Mouse (Mus musculus) left cerebral cortex, adult 9 months (tissue): Measurements from ENCODE around the gene Gfy.
A peak's percentile ranks its signal among the peaks of the same experiment; 100 is the strongest.
"Not testable (repeated sequence)": the region's sequence is repeated elsewhere in the genome, so short reads cannot be mapped to it uniquely, and the experiment has no call there.

Experiments
- DNase-seq, 2 experiments: peaks; one replicate each; pipeline ENCODE4 v3.0.0; 2022; ENCODE audit warnings: low spot score in 2 of 2

Gene Gfy

DNA sequence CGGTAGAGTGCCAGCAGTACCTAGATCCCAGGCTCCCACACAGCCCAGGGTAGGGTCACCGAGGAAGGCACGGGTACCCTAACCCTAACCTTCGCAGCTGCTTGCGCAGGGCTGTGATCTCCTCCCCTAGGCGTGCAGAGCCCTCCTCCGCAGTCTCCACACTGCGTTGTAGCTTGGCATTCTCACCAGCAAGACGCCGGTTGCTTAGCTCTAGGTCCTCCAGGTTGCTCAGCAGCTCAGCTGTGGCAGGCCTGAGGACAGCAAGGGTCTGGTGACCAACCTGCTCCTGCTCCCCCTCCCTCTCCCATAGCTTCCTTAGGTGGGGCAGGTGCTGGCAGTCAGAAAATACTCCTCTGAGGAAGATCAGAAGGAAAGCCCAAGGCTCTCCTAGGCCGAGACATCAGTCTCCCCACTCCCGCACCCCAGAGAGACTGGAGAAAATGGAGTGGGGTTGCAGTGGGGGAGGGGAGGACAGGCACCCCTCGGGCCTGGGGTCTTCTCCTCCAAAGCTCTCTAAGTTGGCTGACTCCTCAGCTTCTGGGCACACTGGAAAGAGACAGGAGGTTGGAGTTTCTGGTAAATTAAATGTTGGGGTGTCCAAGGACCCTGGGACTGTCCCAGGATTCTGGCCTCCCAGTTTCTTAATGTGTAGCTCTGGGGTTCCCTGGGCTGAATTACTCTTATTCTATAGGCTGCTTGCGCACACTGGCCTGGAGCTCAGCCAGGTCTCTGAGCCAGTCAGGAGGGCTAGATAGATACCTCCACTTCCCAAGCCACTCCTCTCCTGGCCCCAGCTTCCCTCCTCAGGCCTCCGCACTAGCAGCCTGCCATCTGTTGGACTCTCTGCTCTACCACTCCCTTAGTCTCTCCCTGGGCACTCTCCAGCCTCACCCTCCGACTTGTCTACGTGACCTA, 14.8 kb upstream of the Gfy start:
- no peak for DNase-seq

DNA sequence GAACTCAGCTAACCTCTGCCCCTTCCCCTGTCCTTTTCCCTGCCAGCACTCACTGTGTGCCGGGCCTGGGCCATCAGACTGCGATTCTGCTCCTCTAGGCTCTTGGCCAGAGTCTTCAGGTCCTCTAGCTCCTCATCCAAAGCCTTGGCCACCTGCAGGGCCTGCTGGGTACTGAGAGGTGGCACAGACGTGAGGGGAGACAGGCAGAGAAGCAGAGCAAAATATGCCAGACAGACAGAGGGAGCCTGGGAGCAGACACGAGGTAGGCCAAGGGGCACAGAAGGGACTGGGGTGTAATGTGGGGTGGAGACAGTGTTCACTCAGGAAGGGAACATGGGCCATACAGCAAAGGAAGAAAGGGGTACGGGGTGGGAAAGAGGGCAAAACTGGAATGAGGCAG, 14.0 kb upstream of the Gfy start:
- no peak for DNase-seq

DNA sequence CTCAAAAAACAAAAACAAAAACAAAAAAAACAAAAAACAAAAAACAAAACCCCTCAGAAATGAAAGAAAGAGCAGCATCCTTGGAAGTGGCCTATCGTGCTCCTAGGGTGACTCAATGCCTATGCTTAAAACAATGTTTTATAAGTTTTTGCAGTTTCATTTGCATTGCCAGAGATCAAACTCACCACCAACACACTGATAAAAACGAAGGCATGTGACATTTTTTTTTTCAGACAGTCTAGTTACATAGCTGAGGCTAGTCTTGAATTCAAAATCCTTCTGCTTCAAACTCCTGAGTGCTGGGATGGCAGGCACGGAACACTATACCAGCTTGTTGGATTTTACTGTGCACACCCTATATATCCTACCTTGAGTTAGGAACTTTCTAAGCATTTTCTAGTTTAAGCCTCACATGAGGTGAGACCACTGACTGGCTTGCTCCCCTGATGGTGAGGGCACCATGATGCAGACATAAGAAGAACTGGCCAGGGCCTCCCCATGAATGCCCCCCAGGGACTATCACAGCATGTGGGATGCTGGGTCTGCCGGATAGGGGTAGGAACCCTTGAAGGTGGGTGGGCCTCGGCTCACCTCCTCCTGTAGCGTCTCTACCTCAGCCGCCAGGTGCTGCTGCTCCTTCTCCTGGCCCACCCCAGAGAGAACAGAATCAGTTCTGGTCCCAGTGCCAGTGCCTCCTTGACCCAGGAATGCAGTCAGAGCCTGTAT, 13.4 kb upstream of the Gfy start:
- DNase-seq, result no peak

DNA sequence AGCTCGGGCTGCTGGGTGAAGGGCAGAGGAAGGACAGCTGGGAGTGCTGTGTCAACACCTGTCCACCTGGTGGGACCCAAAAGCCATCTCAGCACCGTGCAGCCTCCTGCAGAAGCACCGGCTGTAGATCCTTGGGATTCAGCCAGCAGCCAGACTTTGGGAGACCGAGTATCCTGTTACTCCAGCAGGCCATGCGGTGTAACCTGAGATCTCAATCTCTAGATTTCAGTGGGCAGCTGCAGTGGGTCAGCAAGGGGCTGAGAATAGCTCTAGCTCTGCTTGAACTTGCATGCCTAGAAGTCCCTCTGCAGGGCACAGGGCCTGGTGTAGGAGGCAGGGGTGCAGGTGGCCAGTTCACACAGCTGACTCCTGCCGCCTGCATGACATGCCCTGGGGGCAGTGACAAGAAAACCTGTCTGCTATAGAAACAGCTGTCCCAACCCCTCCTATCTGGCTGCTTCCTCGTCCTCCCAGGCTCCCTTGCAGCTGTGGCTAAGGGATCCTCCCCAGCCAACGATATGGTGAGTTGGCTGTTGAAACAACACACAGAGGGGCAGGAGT, 12.5 kb upstream of the Gfy start:
- no peak for DNase-seq

DNA sequence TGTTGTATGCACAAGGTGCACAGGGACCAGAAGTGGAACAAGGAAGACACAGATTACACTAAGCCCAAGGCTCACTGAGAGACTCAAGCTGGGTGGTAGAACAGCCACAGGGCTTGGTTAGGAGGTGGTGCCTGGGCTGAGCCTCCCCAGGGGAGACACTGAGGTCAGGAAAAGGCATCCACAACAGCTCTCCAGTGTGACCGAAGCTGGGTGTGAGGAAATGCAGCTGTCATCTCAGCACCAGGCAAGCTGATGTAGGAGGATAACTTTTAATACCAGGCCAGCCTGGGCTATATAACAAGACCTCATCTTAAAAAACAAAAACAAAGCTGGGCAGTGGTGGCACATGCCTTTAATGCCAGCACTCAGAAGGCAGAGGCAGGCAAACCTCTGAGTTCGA, 11.8 kb upstream of the Gfy start:
- no peak for DNase-seq

DNA sequence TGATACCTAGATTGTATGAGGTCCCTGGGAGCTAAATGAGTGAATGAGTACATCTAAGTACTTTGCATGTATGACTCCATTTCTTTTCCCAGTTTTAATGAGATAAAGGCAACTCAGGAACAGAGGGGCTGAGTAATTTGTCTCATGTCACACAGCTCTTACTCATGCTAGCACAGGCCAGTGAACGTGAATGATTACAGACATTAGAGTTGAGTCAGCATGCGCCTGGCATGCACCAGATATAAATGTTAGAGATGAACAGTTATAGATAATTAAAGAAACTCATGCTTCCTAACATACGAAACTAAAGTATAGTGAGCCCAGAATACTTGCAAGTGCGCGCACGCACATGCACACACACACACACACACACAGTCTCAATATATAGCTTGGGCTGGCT, 10.8 kb upstream of the Gfy start:
- DNase-seq, result no peak

DNA sequence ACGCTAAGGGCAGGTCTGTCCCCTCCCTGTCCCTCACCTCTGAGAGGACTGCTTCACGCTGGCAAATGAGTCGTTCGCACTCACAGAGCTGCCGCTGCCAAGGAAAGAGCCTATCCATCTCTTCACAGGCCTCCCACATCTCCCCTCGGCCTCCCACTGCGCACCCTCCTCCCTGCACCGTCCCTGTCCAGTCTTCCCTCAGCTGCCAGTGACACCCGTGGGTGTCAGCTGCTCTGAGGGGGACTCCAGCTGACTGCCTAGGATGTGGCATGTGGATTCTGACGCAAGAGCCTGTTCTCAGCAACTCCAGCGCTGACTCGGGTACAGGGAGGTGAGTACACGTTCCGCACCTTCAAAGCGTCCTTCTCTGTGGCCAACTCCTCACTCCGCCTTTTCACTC, 10.2 kb upstream of the Gfy start:
- DNase-seq, result peak in 1 of 2 experiments; percentile 69

DNA sequence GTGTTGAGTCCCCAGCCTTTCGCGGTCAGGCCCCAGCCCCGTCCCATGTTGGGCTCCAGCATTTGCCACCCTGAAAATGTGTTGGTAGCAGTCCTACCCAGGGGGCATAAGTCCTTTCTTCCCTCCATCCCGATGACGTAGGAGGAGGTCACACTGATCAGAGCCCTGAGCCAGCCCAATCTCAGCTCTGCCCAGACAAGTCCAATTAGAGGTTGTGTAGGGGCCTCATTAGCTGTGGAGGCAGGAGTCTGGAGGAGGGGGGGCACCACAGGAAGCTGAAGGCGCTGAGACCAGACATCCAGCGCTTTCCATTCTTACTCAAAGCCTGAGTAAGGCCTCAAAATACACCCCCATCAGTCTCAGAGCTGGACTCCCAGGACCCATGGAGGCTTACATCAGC, 6.6 kb upstream of the Gfy start:
- DNase-seq, result no peak

DNA sequence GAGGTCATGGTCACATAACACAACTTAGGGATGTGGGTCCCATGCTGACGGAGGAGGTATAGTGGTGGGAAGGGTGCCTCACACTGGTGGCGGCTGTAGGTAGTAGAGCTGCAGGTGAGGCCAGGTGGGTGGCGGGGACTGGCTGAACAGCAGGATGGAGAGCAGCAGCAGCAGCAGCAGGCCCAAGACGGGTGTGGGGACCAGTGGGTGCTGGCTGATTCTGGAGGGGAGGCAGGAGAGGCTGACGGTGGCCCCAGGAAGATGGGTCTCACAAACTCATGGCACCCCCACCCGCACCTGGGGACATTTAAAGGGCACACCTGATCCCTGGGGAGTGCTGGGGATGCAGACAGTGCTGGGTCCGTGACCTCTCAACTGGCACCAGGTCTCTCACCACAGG, 4.3 kb upstream of the Gfy start:
- DNase-seq, result no peak

DNA sequence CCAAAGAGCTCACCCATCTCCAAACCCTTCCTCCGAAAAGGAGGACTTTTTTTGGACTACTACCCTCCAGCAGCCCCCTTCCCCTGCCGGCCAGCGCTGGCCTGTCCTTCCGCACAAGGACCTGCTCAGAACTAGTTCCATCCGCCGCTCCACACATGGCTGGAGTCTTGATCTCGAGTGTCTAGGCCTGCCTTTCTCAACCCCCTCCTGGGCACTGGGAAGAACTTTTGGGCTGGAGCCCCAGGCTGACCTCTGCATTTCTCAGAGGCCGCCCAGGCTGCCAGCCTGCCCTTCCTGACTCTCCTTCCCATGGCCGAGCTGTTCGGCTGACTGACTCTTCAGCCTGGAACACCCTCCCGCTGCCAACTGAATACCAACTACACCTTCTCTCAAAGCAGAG, 3.2 kb upstream of the Gfy start:
- no peak for DNase-seq

DNA sequence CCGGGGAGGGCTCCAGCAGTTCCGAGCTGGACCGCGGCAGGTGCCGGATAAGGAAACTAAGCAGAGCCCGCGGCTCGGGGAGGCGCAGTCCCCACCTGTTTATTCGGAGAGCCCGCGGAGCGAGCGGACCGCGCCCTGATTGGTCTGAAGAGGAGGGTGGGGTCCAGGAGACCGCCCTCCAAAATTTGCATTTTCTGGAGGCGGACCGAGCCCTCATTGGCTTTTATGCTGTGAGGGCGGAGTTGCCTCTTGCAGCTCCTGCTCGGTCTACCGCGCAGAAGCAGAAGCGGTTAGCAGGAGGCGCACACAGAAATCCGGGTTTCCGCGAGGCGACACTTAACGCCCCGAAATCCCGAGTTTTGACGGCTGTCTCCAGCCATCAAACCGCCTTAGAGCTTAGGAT, 2.8 kb upstream of the Gfy start:
- peak; percentile 58 to 88 for DNase-seq

DNA sequence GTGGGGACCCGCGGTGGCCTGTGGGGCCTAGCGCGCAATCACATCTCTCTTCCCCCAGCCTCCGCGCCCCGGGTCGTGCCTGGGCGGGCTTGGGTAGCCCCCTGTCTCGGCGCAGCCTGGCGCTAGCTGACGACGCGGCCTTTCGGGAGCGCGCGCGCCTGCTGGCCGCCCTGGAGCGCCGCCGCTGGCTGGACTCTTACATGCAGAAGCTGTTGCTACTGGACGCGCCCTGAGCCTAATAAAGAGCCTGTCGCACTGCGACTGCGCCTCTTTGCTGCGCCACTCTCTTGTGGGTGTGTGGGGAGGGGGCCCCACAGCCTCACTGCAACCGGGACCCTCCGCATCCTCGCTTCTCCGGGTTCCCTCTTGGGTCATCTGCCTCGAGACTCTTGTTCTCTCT, 2.2 kb upstream of the Gfy start:
- no peak for DNase-seq

DNA sequence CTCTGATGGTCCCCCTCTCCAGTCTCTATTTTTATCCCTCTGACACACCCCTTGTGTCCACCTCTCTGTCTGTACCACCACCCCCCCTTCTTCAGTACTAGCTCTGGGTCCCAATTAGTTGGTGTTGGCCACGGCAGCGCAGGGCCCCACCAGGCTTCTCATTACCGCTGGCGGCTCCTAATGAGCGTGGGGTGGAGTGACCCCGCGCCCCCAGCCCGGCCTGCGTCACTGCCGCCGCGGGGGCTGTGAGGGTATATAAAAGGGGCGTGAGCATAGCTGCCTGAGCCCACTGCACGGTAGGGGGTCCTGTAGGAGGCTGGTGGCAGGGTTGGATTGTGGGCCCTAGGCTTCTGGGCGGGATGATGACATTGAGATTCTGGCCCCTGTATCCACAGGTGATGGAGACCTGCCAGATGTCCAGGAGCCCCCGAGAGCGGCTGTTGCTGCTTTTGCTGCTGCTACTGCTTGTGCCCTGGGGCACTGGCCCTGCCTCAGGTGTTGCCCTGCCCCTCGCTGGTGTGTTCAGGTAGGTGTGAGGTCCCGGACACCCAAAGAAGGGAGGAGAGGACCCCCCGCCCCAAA, 1.6 kb upstream of the Gfy start, which contains the start of gene Pth2:
TSS of gene Pth2 (plus strand) at position 100 of the 582 bp plus-strand sequence.
- DNase-seq, result no peak

DNA sequence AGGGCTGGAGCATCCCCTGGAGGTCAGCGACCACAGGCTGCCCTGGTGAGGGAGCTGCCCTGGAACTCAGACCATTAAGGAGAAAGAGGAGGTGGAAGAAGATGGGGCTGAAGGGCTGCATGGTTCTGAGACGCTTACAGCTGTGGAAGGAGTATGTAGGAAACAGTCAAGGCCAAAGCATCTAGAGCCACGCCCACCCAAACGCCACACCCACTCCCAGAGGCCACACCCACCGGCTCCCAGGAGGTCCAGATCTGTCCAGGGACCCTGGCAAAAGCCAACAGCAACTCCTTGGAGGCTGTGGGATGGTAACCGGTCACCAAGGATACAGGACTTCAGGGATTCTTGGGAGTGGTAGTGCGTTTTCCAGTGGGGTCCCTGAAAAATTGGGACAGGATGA, 819 bp downstream of the Gfy start:
- no peak for DNase-seq

DNA sequence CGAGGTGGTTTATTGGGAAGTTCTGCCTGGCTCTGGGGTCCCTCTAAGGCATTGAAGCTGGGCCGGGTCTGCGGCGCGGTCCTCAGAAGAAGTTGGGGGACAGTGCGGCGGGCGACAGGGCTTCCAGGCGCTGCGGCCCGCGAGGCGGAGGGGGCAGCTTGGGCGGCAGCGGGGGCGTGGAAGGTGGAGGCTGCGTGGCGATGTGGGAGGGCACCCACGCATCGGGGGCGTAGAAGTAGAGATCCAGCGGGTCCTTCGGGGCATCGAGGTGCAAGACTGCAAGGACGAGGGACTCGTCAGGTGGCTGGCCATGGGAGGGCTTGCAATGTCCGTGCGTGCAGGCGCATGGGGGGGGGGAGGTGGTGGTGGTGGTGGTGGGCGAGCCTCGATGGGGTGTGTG, 3.0 kb downstream of the Gfy start:
- no peak for DNase-seq

DNA sequence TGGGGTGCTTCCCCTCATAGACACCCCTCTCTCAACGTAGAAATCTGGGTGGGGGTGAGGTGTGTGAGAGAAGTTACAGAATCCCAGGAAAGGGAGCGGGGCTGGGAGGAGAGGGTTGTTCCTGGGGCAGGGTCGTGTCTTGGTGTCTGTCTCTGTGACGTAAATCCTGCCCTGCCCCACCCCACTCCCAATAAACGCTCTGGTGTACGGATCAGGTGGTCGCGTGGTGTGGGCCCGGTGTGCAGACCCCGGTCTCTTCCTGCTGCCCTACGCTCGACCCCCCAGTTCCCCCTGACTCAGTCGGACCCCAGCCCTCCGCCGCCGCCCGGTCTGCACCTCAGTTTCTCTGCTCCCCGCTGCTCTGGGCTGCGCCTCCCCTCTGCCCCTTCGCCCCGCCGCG, 3.4 kb downstream of the Gfy start:
- no peak for DNase-seq

DNA sequence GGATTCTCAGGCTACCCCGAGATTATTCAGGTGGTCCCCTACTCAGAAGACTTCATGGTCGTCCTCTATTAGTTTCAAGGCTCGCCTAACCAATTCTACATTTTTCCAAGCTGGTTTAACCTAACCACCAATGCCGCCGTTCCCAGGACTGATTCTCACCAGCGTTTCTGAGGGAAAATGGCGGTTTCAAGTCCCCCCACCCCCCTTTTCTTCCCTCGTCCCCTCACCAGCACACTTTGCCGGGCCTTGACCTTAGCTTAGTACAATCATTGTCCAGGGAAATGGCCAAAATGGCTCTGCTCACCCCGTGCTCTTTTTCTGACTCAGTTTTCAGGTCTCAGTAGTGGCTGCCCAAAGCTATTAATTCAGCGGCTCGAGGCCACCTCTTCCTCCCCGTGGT, 4.0 kb downstream of the Gfy start:
- no peak for DNase-seq

DNA sequence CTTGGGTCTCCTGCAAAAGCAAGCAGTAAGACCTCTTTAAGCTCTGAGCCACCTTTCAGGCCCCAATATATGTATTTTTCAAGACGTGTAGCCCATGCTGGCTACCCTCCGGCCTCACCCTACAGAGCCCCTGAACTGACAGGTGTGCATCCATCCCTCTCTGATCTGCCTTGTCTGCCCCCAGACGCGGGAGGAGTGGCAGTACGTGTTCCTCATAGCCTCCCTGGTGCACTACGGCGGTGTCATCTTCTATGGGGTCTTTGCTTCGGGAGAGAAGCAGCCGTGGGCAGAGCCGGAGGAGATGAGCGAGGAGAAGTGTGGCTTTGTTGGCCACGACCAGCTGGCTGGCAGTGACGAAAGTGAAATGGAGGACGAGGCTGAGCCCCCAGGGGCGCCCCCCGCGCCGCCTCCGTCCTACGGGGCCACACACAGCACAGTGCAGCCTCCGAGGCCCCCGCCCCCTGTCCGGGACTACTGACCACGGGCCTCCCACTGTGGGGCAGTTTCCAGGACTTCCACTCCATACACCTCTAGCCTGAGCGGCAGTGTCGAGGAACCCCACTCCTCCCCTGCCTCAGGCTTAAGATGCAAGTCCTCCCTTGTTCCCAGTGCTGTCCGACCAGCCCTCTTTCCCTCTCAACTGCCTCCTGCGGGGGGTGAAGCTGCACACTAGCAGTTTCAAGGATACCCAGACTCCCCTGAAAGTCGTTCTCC, 4.6 kb downstream of the Gfy start:
- no peak for DNase-seq

DNA sequence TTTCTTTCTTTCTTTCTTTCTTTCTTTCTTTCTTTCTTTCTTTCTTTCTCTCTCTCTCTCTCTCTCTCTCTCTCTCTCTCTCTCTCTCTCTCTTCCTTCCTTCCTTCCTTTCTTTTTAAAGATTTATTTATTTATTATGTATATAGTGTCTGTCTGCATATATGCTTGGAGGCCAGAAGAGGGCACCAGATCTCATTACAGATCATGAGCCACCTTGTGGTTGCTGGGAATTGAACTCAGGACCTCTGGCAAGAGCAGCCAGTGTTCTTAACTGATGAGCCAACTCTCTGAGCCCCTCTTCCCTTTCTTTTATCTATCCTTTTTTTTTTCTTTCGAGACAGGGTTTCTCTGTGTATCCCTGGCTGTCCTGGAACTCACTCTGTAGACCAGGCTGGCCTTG, 5.6 kb downstream of the Gfy start:
- DNase-seq, result not testable (repeated sequence)

DNA sequence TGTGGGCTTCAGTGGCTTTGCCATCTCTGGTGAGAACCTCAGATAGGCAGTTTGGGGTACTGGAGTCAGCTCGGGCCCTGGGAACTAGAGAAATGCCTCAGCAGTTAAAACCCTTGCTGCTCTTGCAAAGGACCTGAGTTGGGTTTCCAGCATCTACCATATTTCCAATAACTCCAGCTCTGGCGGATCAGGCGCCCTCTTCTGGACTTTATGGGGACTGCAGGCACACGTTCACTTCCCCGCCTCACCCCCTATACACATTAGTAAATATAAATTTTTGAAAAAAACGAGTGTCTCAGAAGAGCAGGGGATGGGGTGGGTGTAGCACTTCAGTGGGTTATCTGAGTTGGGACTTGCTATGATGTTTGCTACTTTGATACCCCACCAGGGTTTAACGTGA, 6.4 kb downstream of the Gfy start:
- no peak for DNase-seq

DNA sequence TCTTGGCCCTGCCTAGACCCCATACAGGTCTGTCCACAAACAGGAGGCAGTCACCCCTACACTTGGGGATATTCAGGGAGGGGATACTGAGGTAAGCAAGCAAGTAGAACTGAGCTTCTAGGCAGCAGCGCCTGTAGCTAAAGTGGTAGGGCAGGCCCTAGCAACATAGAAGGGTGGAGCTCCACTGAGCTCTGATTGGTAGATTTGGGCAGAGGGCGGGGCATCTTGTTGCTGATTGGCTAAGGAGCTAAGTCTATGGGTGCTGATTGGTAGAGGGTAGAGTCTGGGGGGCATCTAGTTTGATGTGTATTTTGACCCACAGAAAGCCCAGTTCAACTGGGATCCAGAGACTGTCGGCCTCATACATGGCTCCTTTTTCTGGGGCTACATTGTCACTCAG, 9.9 kb downstream of the Gfy start:
- peak in 1 of 2 experiments; percentile 75 for DNase-seq

DNA sequence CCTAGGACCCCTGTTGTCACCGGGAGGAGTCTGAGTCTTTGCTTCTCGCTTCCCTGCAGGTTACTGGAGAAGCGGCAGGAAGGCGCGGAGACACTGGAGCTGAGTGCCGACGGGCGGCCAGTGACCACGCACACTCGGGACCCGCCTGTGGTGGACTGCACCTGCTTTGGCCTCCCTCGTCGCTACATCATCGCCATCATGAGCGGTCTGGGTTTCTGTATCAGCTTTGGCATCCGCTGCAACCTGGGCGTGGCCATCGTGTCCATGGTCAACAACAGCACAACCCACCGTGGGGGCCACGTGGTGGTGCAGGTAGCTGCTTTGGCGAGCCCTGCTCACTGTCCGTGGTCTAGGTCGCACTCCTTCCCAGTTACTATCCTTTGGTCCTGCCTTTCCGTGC, 10.7 kb downstream of the Gfy start:
- no peak for DNase-seq
